Mouse (Mus musculus) urinary bladder, postnatal 4 days (tissue): ENCODE data around the gene Wnk2.
A peak's percentile ranks its signal among the peaks of the same experiment; 100 is the strongest.

Experiments
- DNase-seq, 2 experiments: peaks; one replicate each; pipeline ENCODE4 v3.0.0; 2021 to 2022; ENCODE audit warnings: low spot score in 2 of 2

Gene Wnk2

GRCm38 (mm10) chr13:49147858-49148226 is at the start of gene Wnk2:
Gene Wnk2, minus strand, starts transcription at chr13:49148014.
- peak; percentile 48 to 68 for DNase-seq

GRCm38 (mm10) chr13:49196766-49197165 is 49.0 kb upstream of the Wnk2 start:
- DNase-seq: no peak

- no peak for DNase-seq
These were observed 48.4 kb upstream of the Wnk2 start for GRCm38 (mm10) chr13:49196211-49196610.

GRCm38 (mm10) chr13:49195651-49196050 is 47.8 kb upstream of the Wnk2 start:
- DNase-seq: no peak

GRCm38 (mm10) chr13:49194811-49195210 is 47.0 kb upstream of the Wnk2 start:
- no peak for DNase-seq

GRCm38 (mm10) chr13:49193650-49194049 is 45.8 kb upstream of the Wnk2 start:
- no peak for DNase-seq

- DNase-seq: no peak
These were observed 44.5 kb upstream of the Wnk2 start for GRCm38 (mm10) chr13:49192156-49192855.

GRCm38 (mm10) chr13:49191673-49192035 is 43.8 kb upstream of the Wnk2 start:
- no peak for DNase-seq

- DNase-seq: no peak
These were observed 43.3 kb upstream of the Wnk2 start for GRCm38 (mm10) chr13:49190876-49191672.

GRCm38 (mm10) chr13:49189970-49190870 is 42.4 kb upstream of the Wnk2 start:
- no peak for DNase-seq

- no peak for DNase-seq
These were observed 41.1 kb upstream of the Wnk2 start for GRCm38 (mm10) chr13:49188966-49189360.

- no peak for DNase-seq
These were observed 40.6 kb upstream of the Wnk2 start for GRCm38 (mm10) chr13:49188219-49188965.

- DNase-seq: peak; percentile 81 to 83
These were observed 39.7 kb upstream of the Wnk2 start, which contains the start of gene Ninj1 for GRCm38 (mm10) chr13:49187288-49188218. Gene Ninj1, plus strand, starts transcription at chr13:49187485.

GRCm38 (mm10) chr13:49186798-49187287 is 39.0 kb upstream of the Wnk2 start:
- DNase-seq: no peak

- DNase-seq: no peak
These were observed 35.8 kb upstream of the Wnk2 start for GRCm38 (mm10) chr13:49183646-49184045.

GRCm38 (mm10) chr13:49183161-49183560 is 35.3 kb upstream of the Wnk2 start:
- DNase-seq: no peak

- no peak for DNase-seq
These were observed 33.7 kb upstream of the Wnk2 start for GRCm38 (mm10) chr13:49181411-49181984.

- DNase-seq: no peak
These were observed 32.9 kb upstream of the Wnk2 start for GRCm38 (mm10) chr13:49180691-49181090.

- no peak for DNase-seq
These were observed 32.5 kb upstream of the Wnk2 start for GRCm38 (mm10) chr13:49180274-49180673.
